Mouse (Mus musculus): Measurements from ENCODE around the gene Zc3h12d.
"Not testable (repeated sequence)": the region's sequence is repeated elsewhere in the genome, so short reads cannot be mapped to it uniquely, and the experiment has no call there.

- not testable (repeated sequence) for TF ChIP-seq CTCF (IDR thresholded peaks at IDR 0.05; ENCODE audit: control insufficient read depth, insufficient read depth, insufficient read length); MAX (IDR thresholded peaks at IDR 0.05); MYOD1 (IDR thresholded peaks at IDR 0.05; ENCODE audit: control insufficient read depth, insufficient read length, low read depth)
These were observed 48.0 kb downstream of the Zc3h12d start for GRCm38 (mm10) chr10:7880283-7880682.

Data from C2C12 (cell line).